Mouse (Mus musculus): Measurements from ENCODE around the gene Ccdc103. TPM values are rescaled to one million over a fixed set of nuclear protein-coding genes. Genes with fewer than 3 reads are reported as not detected.

Ccdc103 gene
- total RNA-seq, 1 experiment from 2014 or later, result not detected

- no peak for ATAC-seq (ENCODE audit: extremely low read depth, insufficient number of reproducible peaks, low FRiP score, poor library complexity, severe bottlenecking)
Observed at GRCm38 (mm10) chr11:102884616-102885219, 3.7 kb downstream of the Ccdc103 start, which contains the start of gene Fam187a. Gene Fam187a (plus strand): TSS chr11:102885169.

- ATAC-seq (ENCODE audit: extremely low read depth, insufficient number of reproducible peaks, low FRiP score, poor library complexity, severe bottlenecking), result no peak
Observed at GRCm38 (mm10) chr11:102887433-102887832, 6.4 kb downstream of the Ccdc103 start.

- no peak for ATAC-seq (ENCODE audit: extremely low read depth, insufficient number of reproducible peaks, low FRiP score, poor library complexity, severe bottlenecking)
Observed at GRCm38 (mm10) chr11:102888135-102888534, 7.1 kb downstream of the Ccdc103 start.

GRCm38 (mm10) chr11:102890096-102890495, 9.1 kb downstream of the Ccdc103 start:
- no peak for ATAC-seq (ENCODE audit: extremely low read depth, insufficient number of reproducible peaks, low FRiP score, poor library complexity, severe bottlenecking)

- peak; percentile 71 for ATAC-seq (ENCODE audit: extremely low read depth, insufficient number of reproducible peaks, low FRiP score, poor library complexity, severe bottlenecking)
Observed at GRCm38 (mm10) chr11:102893015-102893651, 12.1 kb downstream of the Ccdc103 start.

GRCm38 (mm10) chr11:102894716-102895115, 13.7 kb downstream of the Ccdc103 start:
- ATAC-seq (ENCODE audit: extremely low read depth, insufficient number of reproducible peaks, low FRiP score, poor library complexity, severe bottlenecking), result no peak

GRCm38 (mm10) chr11:102895779-102896178, 14.8 kb downstream of the Ccdc103 start:
- ATAC-seq (ENCODE audit: extremely low read depth, insufficient number of reproducible peaks, low FRiP score, poor library complexity, severe bottlenecking), result no peak

GRCm38 (mm10) chr11:102896641-102897040, 15.6 kb downstream of the Ccdc103 start:
- no peak for ATAC-seq (ENCODE audit: extremely low read depth, insufficient number of reproducible peaks, low FRiP score, poor library complexity, severe bottlenecking)

- no peak for ATAC-seq (ENCODE audit: extremely low read depth, insufficient number of reproducible peaks, low FRiP score, poor library complexity, severe bottlenecking)
Observed at GRCm38 (mm10) chr11:102898408-102898807, 17.4 kb downstream of the Ccdc103 start.

GRCm38 (mm10) chr11:102900763-102901162, 19.8 kb downstream of the Ccdc103 start, which contains the start of gene Gfap:
Gene Gfap (minus strand): TSS chr11:102900912.
- peak; percentile 59; the same call in 1 of the 2 replicates for ATAC-seq (ENCODE audit: extremely low read depth, insufficient number of reproducible peaks, low FRiP score, poor library complexity, severe bottlenecking)

- ATAC-seq (ENCODE audit: extremely low read depth, insufficient number of reproducible peaks, low FRiP score, poor library complexity, severe bottlenecking), result no peak
Observed at GRCm38 (mm10) chr11:102901199-102901598, 20.2 kb downstream of the Ccdc103 start.

GRCm38 (mm10) chr11:102902107-102902506, 21.1 kb downstream of the Ccdc103 start:
- no peak for ATAC-seq (ENCODE audit: extremely low read depth, insufficient number of reproducible peaks, low FRiP score, poor library complexity, severe bottlenecking)

GRCm38 (mm10) chr11:102903654-102904053, 22.6 kb downstream of the Ccdc103 start:
- no peak for ATAC-seq (ENCODE audit: extremely low read depth, insufficient number of reproducible peaks, low FRiP score, poor library complexity, severe bottlenecking)

- no peak for ATAC-seq (ENCODE audit: extremely low read depth, insufficient number of reproducible peaks, low FRiP score, poor library complexity, severe bottlenecking)
Observed at GRCm38 (mm10) chr11:102911376-102911775, 30.4 kb downstream of the Ccdc103 start.

- ATAC-seq (ENCODE audit: extremely low read depth, insufficient number of reproducible peaks, low FRiP score, poor library complexity, severe bottlenecking), result no peak
Observed at GRCm38 (mm10) chr11:102915380-102915779, 34.4 kb downstream of the Ccdc103 start.

GRCm38 (mm10) chr11:102918077-102918476, 37.1 kb downstream of the Ccdc103 start:
- no peak for ATAC-seq (ENCODE audit: extremely low read depth, insufficient number of reproducible peaks, low FRiP score, poor library complexity, severe bottlenecking)

GRCm38 (mm10) chr11:102921491-102921890, 40.5 kb downstream of the Ccdc103 start:
- ATAC-seq (ENCODE audit: extremely low read depth, insufficient number of reproducible peaks, low FRiP score, poor library complexity, severe bottlenecking), result no peak

- peak; percentile 93 for ATAC-seq (ENCODE audit: extremely low read depth, insufficient number of reproducible peaks, low FRiP score, poor library complexity, severe bottlenecking)
Observed at GRCm38 (mm10) chr11:102924557-102925350, 43.8 kb downstream of the Ccdc103 start, which contains the start of gene Kif18b. Gene Kif18b (minus strand): TSS chr11:102925124.

- peak; percentile 51; the same call in 1 of the 2 replicates for ATAC-seq (ENCODE audit: extremely low read depth, insufficient number of reproducible peaks, low FRiP score, poor library complexity, severe bottlenecking)
Observed at GRCm38 (mm10) chr11:102925351-102925717, 44.3 kb downstream of the Ccdc103 start.

- no peak for ATAC-seq (ENCODE audit: extremely low read depth, insufficient number of reproducible peaks, low FRiP score, poor library complexity, severe bottlenecking)
Observed at GRCm38 (mm10) chr11:102930672-102931071, 49.7 kb downstream of the Ccdc103 start.

Measured in neutrophil, adult 5-6 weeks (primary cell).